Mouse (Mus musculus) C2C12 (cell line): ENCODE measurements around the gene Gdpd5. TPM values are rescaled to one million over a fixed set of nuclear protein-coding genes. Genes with fewer than 3 reads are reported as not detected.

ENCODE experiments used
- H3K27me3 ChIP-seq: one replicate; pipeline ENCODE4 v1.6.1; 2011; ENCODE audit not compliant: control insufficient read depth, insufficient read depth, insufficient read length
- H3K36me3 ChIP-seq: one replicate; pipeline ENCODE4 v1.6.1; 2011; ENCODE audit not compliant: control insufficient read depth, insufficient read depth
- H3K4me3 ChIP-seq: one replicate; pipeline ENCODE4 v1.5.1; 2011; ENCODE audit warnings: mild to moderate bottlenecking, control low read depth; ENCODE audit not compliant: poor library complexity, insufficient read depth, severe bottlenecking
- H3K79me2 ChIP-seq: one replicate; pipeline ENCODE4 v1.6.1; 2011; ENCODE audit not compliant: control insufficient read depth, insufficient read depth
- H3K79me3 ChIP-seq: one replicate; pipeline ENCODE4 v1.6.1; 2011; ENCODE audit warnings: low read depth, control low read depth
- H3ac ChIP-seq: one replicate; pipeline ENCODE3; 2011; ENCODE audit warnings: low read depth; ENCODE audit not compliant: control insufficient read depth, insufficient read length
- CEBPB ChIP-seq: IDR thresholded peaks from one replicate; pipeline ENCODE4 v1.6.1; 2011; ENCODE audit warnings: low read depth, mild to moderate bottlenecking, control low read depth, moderate library complexity
- CTCF ChIP-seq: IDR thresholded peaks from one replicate; pipeline ENCODE4 v1.5.1; 2011; ENCODE audit not compliant: control insufficient read depth, insufficient read depth, insufficient read length
- FOSL1 ChIP-seq: IDR thresholded peaks from one replicate; pipeline ENCODE4 v1.8.0; 2011; ENCODE audit warnings: mild to moderate bottlenecking, low read length; ENCODE audit not compliant: poor library complexity, insufficient read depth, severe bottlenecking
- MAX ChIP-seq: IDR thresholded peaks from one replicate; pipeline ENCODE4 v1.6.1; 2011; ENCODE audit warnings: mild to moderate bottlenecking, control low read depth
- MYOD1 ChIP-seq: IDR thresholded peaks from one replicate; pipeline ENCODE4 v1.6.1; 2011; ENCODE audit warnings: low read depth; ENCODE audit not compliant: control insufficient read depth, insufficient read length
- MYOG ChIP-seq: IDR thresholded peaks from one replicate; pipeline ENCODE4 v1.6.1; 2011; ENCODE audit not compliant: control insufficient read depth, insufficient read length; ENCODE audit errors: extremely low read depth
- USF1 ChIP-seq: IDR thresholded peaks from one replicate; pipeline ENCODE4 v1.6.1; 2011; ENCODE audit warnings: low read depth, mild to moderate bottlenecking, control low read depth, moderate library complexity
- polyA plus RNA-seq: library from polyadenylated mRNA; unstranded; fragments of >200 nt; fragmentation: generic; extraction: Trizol; gene quantifications from one replicate; pipeline ENCODE4 v1.2.1, GENCODE M21; 2012; ENCODE audit warnings: missing spikeins

The Gdpd5 gene
- polyA plus RNA-seq, 1 experiment = 3.6 TPM

DNA sequence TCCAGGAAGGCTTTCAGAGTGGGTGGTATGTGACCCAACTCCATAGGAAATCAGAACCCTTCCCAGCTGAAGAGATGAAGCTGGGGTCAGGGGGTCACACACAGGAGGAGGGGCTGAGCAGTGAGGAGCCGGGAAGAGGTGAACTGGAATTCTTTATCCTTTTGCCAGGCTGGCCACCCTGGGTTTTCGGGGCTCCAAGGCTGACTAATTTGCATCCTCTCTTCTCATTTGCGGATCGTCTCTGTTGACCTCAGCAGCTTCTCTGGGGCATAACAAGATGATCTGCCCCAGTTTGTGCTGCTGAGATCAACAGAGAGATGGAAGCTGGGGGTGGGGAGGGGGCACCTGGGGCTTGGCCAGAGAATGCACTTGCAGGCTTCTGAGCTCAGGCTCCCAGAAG is 55.3 kb downstream of the Gdpd5 start:
- H3K4me3 ChIP-seq = no peak overlapping the region
- H3K36me3 ChIP-seq = no peaks in the 10 kb centered on the region
- no peaks in the 10 kb centered on the region for H3K27me3 ChIP-seq
- no peak for TF ChIP-seq FOSL1
- no peak for TF ChIP-seq CTCF
- no peak for TF ChIP-seq MYOD1
- no peak for TF ChIP-seq MAX
- TF ChIP-seq USF1 = no peak
- TF ChIP-seq MYOG = no peak
- no peak for TF ChIP-seq CEBPB
- no peaks in the 10 kb centered on the region for H3K79me2 ChIP-seq
- no peak overlapping the region for H3ac ChIP-seq
- no peaks in the 10 kb centered on the region for H3K79me3 ChIP-seq

DNA sequence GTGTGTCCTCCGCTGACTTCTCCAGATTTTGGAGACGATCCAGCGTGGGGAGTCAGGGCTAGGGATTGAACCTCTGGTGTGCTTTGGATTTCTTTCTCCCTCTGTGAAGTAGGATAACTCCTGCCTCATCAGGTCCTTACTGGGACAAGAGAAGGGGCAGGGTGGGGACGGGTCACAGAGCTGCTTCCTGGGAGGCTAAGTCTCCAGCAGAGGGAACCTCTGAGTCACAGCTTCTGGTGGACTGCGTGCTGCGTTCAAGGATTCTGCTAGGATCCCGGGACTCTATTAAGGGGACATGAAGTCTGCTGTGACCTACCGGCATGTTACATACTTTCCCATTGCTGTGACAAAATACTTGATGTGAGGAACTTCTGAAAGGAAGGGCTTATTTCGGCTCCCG is 57.7 kb downstream of the Gdpd5 start:
- H3K79me3 ChIP-seq = no peaks in the 10 kb centered on the region
- H3K36me3 ChIP-seq = no peaks in the 10 kb centered on the region
- no peaks in the 10 kb centered on the region for H3K79me2 ChIP-seq
- TF ChIP-seq MYOD1 = no peak
- no peak for TF ChIP-seq FOSL1
- H3K27me3 ChIP-seq = no peaks in the 10 kb centered on the region
- H3ac ChIP-seq = no peak overlapping the region
- no peak overlapping the region for H3K4me3 ChIP-seq

- no peak overlapping the region for H3K4me3 ChIP-seq
These were observed 60.4 kb downstream of the Gdpd5 start for GRCm38 (mm10) chr7:99441534-99442072.

DNA sequence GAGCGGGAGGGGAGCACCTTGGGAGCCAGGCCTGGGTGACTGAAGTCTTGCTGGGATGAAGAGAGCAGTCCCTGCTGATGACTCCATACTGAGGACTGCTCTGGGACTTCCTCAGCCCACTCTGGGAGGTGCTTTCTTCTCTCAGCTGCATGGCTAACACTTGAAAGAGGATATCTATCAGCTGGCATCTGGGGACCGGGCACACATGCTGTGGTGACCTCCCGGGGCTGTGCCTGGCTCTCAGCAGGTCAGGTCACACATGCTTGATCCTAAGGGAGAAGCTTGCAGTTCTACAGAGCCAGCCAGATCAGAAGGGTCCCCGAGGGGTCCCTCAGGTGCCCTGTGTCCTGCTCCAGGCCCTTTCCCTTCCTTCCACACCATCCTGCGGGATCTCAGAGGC is 62.0 kb downstream of the Gdpd5 start:
- Histone ChIP-seq H3K79me3 (no peaks in the 10 kb centered on the region), H3K36me3 (no peaks in the 10 kb centered on the region), H3K79me2 (no peaks in the 10 kb centered on the region), H3ac (no peak overlapping the region), H3K4me3 (no peak overlapping the region), H3K27me3 (no peaks in the 10 kb centered on the region)
- TF ChIP-seq FOSL1 = no peak
- no peak for TF ChIP-seq CEBPB
- TF ChIP-seq CTCF = no peak
- no peak for TF ChIP-seq MYOD1
- no peak for TF ChIP-seq MYOG
- no peak for TF ChIP-seq MAX
- no peak for TF ChIP-seq USF1

More at GRCm38 (mm10) chr7:99441534-99442072, 60.4 kb downstream of the Gdpd5 start:
- no peak overlapping the region for H3ac ChIP-seq
- H3K79me3 ChIP-seq = no peaks in the 10 kb centered on the region
- H3K36me3 ChIP-seq = no peaks in the 10 kb centered on the region
- no peaks in the 10 kb centered on the region for H3K27me3 ChIP-seq
- no peaks in the 10 kb centered on the region for H3K79me2 ChIP-seq
- TF ChIP-seq CTCF (no peak), FOSL1 (no peak), MAX (no peak), MYOD1 (no peak)

DNA sequence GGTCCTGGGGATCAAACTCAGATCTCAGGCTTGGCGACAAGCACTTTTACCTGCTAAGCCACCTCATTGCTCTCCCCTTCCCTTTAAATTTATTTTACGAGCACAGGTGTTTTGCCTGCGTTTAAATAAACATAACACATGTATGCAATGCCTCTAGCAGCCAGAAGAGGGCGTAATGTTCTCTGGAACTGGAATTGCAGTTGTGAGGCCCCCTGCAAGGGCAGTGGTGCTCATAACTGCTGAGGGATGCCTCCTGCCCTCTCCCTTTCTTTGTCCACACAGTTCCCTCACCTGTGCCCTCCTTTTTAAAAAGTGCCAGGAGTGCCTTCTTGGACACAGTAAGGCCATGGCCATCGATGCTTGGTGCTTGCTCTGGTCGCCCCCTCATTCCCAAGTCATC is 62.8 kb downstream of the Gdpd5 start:
- TF ChIP-seq MYOD1 (no peak), CEBPB (no peak), USF1 (no peak), CTCF (no peak), MYOG (no peak), FOSL1 (no peak), MAX (no peak)
- H3K79me2 ChIP-seq = no peaks in the 10 kb centered on the region
- no peak overlapping the region for H3K4me3 ChIP-seq
- H3K27me3 ChIP-seq = no peaks in the 10 kb centered on the region
- no peak overlapping the region for H3ac ChIP-seq
- no peaks in the 10 kb centered on the region for H3K36me3 ChIP-seq
- H3K79me3 ChIP-seq = no peaks in the 10 kb centered on the region

- H3ac ChIP-seq = no peak overlapping the region
- no peak overlapping the region for H3K4me3 ChIP-seq
- TF ChIP-seq MYOD1 (no peak), MYOG (no peak), CEBPB (no peak), FOSL1 (no peak), MAX (no peak), USF1 (no peak), CTCF (no peak)
- H3K27me3 ChIP-seq = no peaks in the 10 kb centered on the region
- H3K36me3 ChIP-seq = no peaks in the 10 kb centered on the region
- no peaks in the 10 kb centered on the region for H3K79me2 ChIP-seq
- no peaks in the 10 kb centered on the region for H3K79me3 ChIP-seq
These were observed 64.6 kb downstream of the Gdpd5 start for GRCm38 (mm10) chr7:99445833-99446232.
